Mouse (Mus musculus) adrenal gland, adult 18-20 months (tissue): ENCODE measurements around the gene Eva1c. TPM values are rescaled to one million over a fixed set of nuclear protein-coding genes. Genes with fewer than 3 reads are reported as not detected.
A peak's percentile ranks its signal among the peaks of the same experiment; 100 is the strongest.

Experiments
- DNase-seq, 2 experiments: peaks; one replicate each; pipeline ENCODE4 v3.0.0; 2021 to 2022; ENCODE audit warnings: low spot score in 2 of 2
- total RNA-seq, 2 experiments: library from RNA; stranded (reverse); gene quantifications; 1 replicate in 1 of 2; 2 replicates in 1 of 2; pipeline ENCODE4 v1.2.3; 2021

The Eva1c gene
- total RNA-seq, 2 experiments from 2014 or later: 5.2 to 8.2 TPM

GRCm38 (mm10) chr16:90863036-90863435 is 36.5 kb downstream of the Eva1c start:
- no peak for DNase-seq

- no peak for DNase-seq
Measured at GRCm38 (mm10) chr16:90863468-90864046, 37.0 kb downstream of the Eva1c start.

GRCm38 (mm10) chr16:90864693-90865092 is 38.2 kb downstream of the Eva1c start:
- DNase-seq: no peak

- DNase-seq: no peak
Measured at GRCm38 (mm10) chr16:90865652-90866051, 39.1 kb downstream of the Eva1c start.

- no peak for DNase-seq
Measured at GRCm38 (mm10) chr16:90868129-90868528, 41.6 kb downstream of the Eva1c start.

- DNase-seq: no peak
Measured at GRCm38 (mm10) chr16:90869361-90869760, 42.8 kb downstream of the Eva1c start.

GRCm38 (mm10) chr16:90872936-90873335 is 46.4 kb downstream of the Eva1c start:
- no peak for DNase-seq

- no peak for DNase-seq
Measured at GRCm38 (mm10) chr16:90874536-90874935, 48.0 kb downstream of the Eva1c start.

- DNase-seq: no peak
Measured at GRCm38 (mm10) chr16:90878135-90878860, 51.8 kb downstream of the Eva1c start.

GRCm38 (mm10) chr16:90882501-90882977 is 56.0 kb downstream of the Eva1c start:
- DNase-seq: peak; percentile 37 to 40

GRCm38 (mm10) chr16:90885351-90885750 is 58.8 kb downstream of the Eva1c start:
- no peak for DNase-seq

GRCm38 (mm10) chr16:90885781-90886565 is 59.5 kb downstream of the Eva1c start:
- no peak for DNase-seq

- DNase-seq: no peak
Measured at GRCm38 (mm10) chr16:90890683-90891082, 64.2 kb downstream of the Eva1c start.

GRCm38 (mm10) chr16:90891601-90892000 is 65.1 kb downstream of the Eva1c start:
- no peak for DNase-seq

GRCm38 (mm10) chr16:90892081-90892480 is 65.6 kb downstream of the Eva1c start:
- no peak for DNase-seq

- no peak for DNase-seq
Measured at GRCm38 (mm10) chr16:90893019-90893418, 66.5 kb downstream of the Eva1c start.

- DNase-seq: no peak
Measured at GRCm38 (mm10) chr16:90893792-90894191, 67.3 kb downstream of the Eva1c start.

GRCm38 (mm10) chr16:90897651-90898050 is 71.1 kb downstream of the Eva1c start:
- DNase-seq: peak; percentile 41 to 62

- DNase-seq: peak; percentile 54 to 68
Measured at GRCm38 (mm10) chr16:90899498-90899897, 73.0 kb downstream of the Eva1c start.

- no peak for DNase-seq
Measured at GRCm38 (mm10) chr16:90901364-90901763, 74.8 kb downstream of the Eva1c start.

GRCm38 (mm10) chr16:90903300-90903699 is 76.8 kb downstream of the Eva1c start:
- no peak for DNase-seq

GRCm38 (mm10) chr16:90907250-90907649 is 80.7 kb downstream of the Eva1c start:
- DNase-seq: no peak
